Mouse (Mus musculus) ES-E14 (cell line): ENCODE measurements at regions not wholly inside any gene's neighbourhood (a gene's known extent, or its start where the extent isn't known, plus 50 kb on each side); places are given as distances from the start of the nearest gene placed in this dataset.

Experiments used
- CHD2 ChIP-seq: IDR thresholded peaks from 2 replicates; pipeline ENCODE4 v1.6.1; 2014; ENCODE audit warnings: mild to moderate bottlenecking, low read depth, low read length, inconsistent platforms
- HCFC1 ChIP-seq: IDR thresholded peaks from 2 replicates; pipeline ENCODE4 v1.6.1; 2012; ENCODE audit warnings: low read length, inconsistent platforms, borderline replicate concordance; ENCODE audit not compliant: insufficient read depth
- ZC3H11A ChIP-seq: IDR thresholded peaks from 2 replicates; pipeline ENCODE4 v1.6.1; 2012; ENCODE audit warnings: low read depth, mild to moderate bottlenecking, inconsistent platforms, low read length, borderline replicate concordance
- ZNF384 ChIP-seq: IDR thresholded peaks from 2 replicates; pipeline ENCODE4 v1.6.1; 2012; ENCODE audit warnings: low read depth, low read length, inconsistent platforms

DNA sequence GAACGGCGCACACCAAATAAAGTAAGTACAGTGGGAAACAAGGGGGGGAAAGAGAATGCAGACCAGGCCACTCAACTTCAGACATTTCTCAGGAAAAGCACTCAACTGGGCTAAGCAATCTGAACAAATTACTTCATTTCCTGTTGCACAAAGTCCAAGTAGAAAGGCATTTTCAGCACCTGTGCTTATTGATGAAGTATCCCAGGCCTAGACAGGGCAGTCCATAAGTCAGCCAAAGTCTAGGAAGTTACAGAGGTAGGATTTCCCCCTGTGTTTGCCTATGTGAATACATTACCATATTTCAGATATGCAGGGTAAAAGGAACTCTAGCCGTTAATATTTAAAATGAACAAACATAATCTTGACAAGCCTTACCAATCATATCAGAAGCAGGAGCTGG lies 304.3 kb downstream of the Gm11232 start:
- TF ChIP-seq ZC3H11A (no peak), ZNF384 (no peak), HCFC1 (no peak), CHD2 (no peak)
